Mouse (Mus musculus) ZHBTc4 (cell line): Measurements from ENCODE around the gene Agrp.
A peak's percentile ranks its signal among the peaks of the same experiment; 100 is the strongest.
"Not testable (repeated sequence)": the region's sequence is repeated elsewhere in the genome, so short reads cannot be mapped to it uniquely, and the experiment has no call there.

Source experiments
- DNase-seq: peaks from one replicate; pipeline ENCODE4 v3.0.0-alpha.2; 2011; ENCODE audit warnings: low read depth, low spot score

Gene Agrp

DNA sequence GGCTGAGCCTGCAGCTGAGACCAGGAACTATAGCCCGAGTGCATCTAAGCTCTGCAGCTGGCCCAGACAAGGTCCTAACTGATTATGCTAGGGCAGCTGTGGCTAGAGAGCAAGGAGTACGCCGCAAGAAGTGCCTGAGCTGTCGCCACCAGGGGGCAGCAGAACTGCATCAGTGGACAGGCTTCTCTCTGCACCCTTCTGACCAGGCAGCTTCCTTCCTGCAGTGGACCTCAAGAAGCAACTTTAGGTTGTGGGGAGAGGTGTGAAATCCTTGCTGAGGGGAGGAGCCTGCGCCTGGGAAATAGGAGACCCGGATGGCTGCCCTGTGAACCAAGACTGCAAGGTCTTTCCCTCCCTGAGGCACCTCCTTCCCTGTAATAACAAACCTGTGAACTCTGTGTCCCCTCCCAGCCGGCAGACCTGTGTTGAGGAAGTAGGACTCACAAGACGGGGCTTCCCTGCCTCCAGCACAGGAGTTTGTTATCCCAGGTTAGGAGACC, 14.7 kb downstream of the Agrp start:
- DNase-seq, result peak; percentile 97

DNA sequence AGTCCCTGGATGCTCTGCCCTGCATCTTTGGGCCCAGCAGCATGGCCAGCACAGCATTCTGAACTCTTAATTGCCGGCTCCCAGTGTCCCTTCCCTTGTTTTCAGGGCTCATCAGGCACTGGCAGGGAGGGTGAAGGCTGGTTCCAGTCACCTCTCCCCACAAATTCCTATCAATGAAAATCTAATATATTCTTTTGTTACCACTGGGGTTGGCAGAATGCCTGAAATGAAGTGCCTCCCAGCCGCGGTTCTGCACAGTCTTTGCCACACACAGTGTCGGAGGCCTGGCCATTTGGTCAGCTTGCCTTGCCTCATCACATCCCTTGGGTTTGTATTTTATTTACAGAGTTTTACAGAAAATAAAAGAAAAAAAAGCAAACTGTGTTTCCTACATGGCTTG, 15.4 kb downstream of the Agrp start:
- DNase-seq, result no peak

DNA sequence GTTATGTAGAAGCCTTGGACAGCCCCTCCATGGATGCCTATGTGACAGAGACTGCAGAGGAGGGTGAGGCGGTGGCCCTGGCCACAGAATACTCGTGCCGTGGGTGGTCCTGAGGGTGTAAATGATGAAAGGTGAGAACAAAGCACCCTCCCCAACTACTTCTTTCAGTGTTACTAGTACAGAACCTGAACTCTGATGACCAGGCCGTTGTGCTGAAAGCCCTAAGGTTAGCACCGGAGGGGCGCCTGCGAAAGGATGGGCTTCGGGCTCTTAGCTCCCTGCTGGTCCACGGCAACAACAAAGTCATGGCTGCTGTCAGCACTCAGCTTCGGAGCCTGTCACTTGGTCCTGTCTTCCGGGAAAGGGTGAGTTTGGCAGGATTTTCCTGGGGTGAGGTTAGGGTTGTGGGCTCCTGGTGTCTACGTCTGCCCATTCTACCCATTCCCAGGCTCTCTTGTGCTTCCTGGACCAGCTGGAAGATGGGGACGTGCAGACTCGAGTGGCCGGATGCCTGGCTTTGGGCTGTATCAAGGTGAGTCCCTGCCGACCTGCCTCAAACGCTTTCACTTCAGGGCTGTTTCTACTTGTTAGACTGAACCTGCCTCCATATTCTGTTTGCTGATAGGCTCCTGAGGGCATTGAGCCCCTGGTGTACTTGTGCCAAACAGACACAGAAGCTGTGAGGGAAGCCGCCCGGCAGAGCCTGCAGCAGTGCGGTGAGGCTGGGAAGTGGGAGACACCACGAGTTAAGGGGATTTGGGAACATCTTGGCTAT, 16.1 kb downstream of the Agrp start:
- no peak for DNase-seq

DNA sequence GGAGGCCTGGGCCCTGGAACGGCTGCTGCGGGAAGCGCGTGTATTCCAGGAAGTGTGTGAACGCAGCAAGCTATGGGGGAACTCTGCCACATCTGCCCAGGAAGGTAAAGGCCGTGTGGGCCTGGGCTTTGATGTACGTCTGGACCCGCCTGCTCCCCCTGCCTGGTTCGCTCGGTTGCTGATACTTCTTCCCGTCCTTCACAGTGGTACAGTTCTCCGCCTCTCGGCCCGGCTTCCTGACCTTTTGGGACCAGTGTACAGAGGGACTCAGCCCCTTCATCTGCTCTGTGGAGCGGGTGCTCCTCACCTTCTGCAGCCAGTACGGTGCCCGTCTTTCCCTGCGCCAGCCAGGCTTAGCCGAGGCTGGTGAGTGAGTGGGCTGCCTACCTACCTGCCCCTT, 17.0 kb downstream of the Agrp start:
- DNase-seq, result no peak

DNA sequence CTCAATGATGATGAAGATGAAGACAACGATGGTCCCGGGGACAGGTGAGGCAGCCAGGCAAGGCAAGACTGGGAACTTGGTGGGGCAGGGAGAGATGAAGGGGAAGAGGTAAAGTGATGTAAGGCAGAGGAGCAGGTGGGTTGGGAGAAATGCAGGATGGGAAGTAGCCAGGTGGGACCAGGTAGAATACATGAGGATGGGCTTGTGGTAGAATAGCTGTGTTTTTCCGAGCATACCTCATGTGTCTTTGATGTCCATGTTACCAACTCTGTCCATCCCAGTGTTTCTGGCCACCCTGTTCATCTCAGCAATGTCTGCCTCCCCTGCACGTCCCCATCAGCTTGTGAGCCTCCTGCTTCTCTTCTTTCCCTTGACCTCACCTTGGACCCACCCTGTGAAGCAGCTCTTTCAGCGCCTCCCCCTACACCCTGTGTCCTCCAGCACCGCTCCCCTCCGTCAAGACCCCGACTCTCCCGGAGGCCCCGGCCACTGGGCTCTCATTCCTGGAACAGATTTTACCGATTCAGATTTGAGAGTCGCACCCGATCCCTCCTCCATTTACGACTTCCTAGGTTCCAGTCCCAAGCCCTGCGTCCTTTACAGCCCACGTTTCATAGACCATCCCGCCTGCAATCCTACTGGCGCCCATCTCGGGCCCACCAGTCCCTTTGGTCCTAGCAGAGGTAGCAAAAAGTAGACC, 18.2 kb downstream of the Agrp start:
- no peak for DNase-seq

DNA sequence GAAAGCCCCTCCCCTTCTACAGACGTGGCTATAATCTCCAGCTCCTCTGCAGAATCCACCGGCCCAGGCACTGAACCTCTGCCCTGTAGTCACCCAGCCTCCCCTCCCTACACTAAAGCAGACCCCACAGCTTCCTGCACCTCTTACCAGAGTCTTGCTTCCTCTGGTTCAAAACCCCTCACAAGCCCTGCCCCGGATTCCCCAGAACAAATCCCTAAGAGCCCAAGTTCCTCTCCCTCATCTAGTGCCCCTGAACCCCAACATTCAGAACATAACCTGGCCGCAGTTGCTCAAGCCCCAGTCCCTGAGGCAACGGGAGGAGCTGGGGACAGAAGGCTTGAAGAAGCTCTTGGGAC, 18.9 kb downstream of the Agrp start:
- DNase-seq, result no peak

DNA sequence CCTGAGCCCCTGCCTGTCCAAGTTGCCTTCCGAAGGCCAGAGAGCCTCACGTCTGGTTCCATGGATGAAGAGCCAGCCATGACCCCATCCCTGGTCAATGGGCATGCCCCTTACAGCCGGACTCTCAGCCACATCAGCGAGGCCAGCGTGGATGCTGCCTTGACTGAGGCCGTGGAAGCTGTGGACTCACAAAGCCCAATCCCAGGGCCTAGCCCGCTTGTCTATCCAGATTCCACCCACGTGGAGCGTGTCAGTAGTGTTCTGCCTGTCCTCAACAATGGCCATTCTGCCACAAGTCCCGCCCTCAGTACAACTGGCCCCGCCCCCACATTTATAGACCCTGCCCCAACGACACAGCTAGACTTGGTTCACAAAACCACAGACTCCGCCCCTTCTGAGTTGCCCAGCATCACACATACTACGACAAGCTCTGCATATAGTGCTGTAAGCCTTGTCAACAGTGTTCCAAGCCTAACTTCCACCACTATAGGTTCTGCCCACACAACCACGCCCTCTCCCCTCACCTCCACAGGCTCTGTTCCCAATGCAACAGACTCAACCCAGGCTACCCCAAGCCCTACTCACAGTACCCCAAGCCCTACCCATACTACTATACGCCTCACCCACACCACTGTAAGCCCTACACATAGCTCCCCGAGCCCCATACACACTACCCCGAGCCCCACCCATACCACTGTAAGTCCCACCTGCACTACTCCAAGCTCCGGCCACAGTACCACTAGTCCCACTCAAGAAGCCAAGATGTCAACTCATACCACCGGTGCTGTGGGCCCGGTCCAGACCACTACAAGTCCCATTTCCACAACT, 19.5 kb downstream of the Agrp start:
- DNase-seq, result peak; percentile 83

DNA sequence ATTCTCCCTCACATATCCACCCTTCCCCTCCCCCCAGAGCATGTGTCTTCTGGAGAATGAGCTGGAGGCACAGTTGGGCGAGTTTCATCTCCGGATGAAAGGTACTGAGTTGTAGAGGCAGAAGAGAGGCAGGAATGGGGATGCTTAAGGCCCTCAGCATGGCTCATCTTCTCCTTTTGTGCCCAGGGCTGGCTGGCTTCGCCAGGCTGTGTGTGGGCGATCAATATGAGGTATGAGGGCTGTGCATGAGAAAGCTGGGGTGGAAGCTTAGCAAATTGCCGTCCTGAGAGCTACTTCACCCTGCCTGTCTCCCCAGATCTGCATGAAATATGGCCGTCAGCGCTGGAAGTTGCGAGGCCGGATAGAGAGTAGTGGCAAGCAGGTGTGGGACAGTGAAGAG, 21.3 kb downstream of the Agrp start:
- DNase-seq, result no peak

DNA sequence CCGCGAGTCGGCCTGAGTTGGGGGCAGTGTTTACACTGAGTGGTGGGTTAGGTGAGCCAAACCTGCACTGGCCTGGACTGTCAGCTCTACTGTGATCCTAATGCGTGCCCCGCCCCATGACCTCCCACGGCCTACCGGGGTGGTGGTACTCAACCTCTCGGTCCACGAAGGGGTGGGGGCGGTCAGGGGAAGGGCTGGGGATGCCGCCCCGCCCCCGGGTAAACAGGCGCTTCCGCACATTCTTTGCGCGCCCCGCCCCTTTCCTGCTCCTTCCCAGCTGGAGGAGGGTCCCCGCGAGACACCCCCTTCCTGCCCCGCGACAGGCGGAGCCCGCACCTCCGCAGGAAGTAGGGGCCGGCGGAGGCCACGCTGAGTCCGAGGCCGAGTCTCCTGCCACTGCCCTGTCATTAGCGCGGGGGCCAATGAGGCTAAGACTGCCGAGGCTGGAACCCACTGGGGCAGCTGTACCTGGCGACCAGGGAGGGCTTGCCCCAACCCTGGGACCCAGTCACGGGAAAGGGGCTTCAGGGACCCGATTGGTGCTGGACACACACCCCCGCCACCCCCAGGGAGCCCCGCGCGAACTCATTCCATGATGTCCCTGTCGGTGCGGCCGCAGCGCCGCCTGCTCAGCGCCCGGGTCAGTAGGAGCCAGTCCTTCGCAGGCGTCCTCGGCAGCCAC, 23.2 kb downstream of the Agrp start:
- DNase-seq, result peak; percentile 71

DNA sequence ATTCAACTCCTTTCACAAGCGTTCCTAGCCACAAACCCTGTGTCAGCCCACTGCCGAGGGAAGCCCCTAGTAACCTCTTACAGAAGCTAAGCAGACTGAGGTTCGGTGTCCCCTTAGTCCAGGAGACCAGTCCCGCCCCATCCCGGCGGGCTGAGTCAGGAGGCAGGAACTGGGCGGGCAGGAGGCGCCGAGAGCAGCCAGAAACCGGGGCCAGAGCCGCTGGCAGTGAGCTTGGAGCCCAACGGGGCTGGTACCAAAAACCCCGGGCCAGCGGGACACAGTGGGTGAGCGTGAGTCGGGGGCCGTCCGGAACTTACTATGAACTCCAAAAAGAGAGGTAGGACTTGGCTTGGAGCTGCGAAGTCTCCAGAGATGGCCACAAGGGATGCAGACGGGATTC, 24.2 kb downstream of the Agrp start:
- no peak for DNase-seq

DNA sequence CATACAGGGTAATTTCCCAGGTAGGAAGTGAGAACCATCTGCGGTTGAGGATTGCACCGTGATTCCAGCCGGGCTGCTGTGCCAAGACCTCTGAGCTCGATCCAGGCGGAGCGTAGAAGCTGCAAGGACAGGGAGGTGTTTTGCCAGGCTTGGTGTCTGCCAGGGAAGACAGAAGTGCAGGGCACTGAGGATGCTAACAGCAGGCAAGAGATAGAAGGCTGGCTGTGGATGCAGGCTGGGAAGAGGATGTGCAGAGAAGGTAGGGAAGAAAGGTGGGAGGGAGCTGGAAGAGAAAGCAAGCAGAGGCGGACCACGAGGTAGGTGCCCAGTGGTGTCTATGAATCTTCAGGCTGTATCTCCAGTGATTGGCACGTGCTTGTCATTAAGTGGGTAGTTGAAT, 25.4 kb downstream of the Agrp start:
- DNase-seq, result no peak

DNA sequence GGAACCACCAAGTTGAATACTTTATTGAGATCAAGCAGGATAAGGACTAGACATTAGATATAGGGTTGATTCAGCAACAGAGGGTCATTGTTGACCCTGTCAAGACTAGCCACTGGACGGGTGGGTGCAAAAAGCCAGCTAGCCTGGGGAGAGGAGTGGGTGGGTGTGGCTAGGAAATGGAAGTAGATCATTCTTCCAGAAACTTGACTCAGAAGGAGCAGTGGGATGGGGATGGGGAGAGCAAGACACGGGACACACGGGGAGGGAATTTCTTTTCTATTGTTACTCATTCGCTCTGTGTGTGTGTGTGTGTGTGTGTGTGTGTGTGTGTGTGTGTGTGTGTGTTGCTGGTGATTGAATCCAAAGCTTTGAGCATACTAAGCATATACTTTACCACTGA, 27.4 kb downstream of the Agrp start:
- no peak for DNase-seq

DNA sequence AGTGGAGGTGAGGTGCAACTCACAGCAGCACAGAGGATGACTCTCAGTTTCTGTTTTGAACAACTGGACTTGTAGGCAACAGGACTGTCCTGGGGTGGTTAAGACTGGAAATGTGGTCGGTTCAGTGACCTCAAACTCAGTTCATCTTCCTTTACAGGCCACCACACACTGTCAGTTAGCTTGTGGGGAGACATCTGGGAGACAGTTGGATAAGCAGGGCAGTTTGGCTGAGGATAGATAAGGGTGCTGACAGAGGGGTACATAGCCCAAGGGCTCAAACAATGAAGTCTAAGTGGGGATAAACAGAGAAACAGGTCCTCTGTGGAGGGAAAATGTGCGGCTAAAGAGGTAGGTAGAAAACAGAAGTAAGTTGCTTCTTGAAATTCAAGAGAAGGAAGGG, 27.8 kb downstream of the Agrp start:
- DNase-seq, result no peak

DNA sequence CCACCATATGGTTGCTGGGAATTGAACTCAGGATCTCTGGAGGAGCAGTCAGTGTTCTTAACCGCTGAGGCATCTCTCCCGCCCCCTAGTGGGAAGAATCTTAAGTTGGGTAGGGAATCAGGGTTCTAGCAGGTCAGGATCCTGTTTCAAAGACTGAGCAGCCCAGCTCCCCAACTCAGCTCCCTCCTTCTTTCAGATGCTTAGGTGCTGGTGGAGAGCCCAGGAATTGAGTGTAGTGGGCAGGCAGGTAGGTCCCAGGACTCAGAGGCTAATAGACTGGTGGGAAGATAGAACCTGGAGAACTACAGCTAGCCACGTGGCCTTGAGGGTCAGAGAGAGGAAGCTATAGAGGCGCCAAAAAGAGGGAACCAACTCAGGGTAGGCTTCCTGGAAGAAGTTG, 29.5 kb downstream of the Agrp start:
- peak; percentile 88 for DNase-seq

DNA sequence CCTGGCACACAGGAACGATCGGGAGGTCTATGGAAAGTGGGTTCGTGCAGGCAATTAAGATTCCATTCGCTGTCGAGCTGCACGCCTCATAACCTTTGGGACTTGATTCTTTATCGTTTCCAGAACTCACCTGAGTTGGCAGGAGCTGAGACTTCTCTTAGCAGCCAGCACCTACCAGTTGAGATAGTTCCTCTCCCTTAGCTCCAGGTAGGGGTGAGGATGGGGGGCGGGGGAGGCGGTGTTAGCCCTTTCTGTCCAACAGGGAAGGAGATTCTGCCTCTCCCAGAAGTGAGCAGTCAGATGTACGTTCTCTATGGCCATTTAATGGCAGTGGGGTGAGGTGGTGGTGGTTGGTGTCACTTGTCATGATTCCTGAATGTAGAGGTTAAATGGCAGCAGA, 30.1 kb downstream of the Agrp start:
- no peak for DNase-seq

DNA sequence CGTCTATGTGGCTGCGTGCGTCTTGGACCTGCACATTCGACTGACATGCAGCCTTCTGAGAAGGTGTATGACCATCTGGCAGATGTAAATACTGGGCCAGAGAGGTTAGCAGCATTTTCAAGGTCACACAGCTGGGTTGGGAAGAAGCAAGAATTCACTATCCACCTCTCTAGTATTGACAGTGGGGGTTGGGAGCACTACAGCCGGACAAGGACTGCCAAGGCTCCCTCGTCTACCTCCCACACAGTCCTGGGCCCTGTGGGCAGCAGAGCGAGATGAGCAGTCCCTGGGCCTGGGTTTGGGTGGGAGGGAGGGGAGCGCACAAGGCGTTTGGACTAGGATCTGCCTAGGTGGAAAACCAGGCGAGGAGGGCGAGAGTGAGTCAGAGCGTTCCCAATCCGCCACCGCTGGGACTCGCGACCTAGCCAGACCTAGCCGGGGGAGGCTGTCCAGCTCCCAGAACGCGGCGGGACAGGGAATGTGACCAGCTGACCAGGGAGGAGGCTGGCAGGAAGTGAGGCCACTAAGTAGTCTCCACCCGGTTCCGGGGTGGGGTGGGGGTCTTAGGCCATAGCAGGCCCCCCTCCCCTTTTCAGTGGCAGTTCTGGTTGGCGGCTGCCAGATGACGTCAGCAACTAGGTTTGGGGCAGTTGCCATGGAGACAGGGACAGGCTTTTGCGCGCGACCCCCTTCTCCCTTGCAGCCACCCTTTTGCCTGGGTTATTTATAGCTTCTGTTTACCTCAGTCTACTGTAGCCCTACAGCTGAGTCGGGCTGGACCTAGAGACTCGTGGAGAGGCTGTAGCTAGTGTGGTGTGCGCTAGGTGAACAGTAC, 30.8 kb downstream of the Agrp start:
- peak; percentile 70 for DNase-seq

DNA sequence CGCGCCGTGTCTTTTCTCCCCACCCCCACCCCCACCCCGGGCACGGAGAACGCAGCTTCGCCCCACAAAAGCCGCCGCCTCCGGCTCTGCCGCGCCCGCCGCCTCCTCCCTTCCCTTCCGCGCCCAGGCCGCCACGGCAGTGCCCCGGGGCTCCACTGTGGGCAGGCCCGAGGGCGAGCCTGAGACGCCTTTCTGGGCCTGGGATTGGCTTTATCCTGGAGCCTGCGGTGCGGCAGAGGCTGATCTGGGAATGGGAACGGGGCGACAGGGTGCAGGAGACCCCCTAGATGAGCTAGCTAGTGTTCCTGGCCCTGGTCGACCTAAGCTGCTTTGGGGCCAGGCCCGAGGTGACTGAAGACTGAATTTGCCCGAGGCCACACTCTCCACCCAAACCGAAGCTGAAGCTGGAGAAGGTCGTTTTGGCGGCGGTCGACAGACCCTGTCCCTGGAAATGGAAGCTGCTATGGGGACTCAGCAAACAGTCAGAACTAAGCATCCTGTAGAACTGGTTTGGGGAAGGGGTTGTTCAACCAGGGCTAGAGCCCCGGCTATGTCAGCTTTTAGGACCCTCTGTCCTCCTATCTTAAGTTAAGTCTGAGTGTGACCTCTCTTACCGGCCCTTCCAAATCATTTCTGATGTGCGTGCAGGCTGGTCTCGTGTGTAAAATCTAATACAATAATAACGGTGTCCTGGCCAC, 31.6 kb downstream of the Agrp start:
- peak; percentile 71 for DNase-seq

DNA sequence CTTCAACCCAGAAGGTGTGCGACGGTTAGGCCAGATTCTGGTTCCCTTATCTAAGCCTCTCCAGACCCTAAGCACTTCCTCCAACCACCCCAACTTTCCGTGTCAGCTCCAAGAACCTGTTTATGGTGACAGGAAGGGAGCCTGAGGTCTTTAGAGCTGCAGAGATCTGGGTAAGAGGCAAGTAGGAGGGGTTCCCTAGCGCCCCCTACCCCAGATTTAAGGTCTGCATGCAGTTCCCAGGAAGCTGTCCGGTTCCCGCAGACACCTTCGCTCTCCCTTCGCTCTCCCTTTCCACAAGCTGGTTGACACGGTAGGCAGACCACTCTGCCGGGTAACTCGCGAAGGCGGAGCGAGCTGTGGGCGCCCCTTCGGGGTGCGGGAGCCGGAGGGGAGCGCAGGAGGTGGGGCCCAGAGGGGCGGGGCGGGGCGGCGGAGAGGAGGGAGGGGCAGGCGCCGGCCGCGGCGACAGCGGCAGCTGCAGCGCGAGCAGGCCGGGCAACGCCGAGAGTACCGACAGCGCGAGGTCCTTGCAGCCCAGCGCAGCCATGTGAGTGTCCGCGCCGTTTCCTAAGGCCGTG, 32.3 kb downstream of the Agrp start, which contains the start of gene Ripor1:
Ripor1 (plus strand) TSS at position 452 of the 578 bp plus-strand sequence.
- DNase-seq, result peak; percentile 84

DNA sequence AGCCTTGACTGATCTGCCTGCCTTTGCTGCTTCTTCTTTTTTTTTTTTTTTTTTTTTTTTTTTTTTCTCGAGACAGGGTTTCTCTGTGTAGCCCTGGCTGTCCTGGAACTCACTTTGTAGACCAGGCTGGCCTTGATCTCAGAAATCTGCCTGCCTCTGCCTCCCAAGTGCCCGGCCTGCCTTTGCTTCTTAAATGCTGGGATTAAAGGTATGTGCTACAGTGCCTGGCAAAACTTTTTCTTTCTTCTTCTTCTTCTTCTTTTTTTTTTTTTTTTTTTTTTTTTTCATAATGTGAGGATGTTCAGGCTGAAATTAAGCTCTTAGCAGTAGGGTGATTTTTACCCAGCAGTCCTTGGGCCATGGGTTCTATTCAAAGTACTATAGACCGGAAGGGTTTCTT, 34.7 kb downstream of the Agrp start:
- not testable (repeated sequence) for DNase-seq

DNA sequence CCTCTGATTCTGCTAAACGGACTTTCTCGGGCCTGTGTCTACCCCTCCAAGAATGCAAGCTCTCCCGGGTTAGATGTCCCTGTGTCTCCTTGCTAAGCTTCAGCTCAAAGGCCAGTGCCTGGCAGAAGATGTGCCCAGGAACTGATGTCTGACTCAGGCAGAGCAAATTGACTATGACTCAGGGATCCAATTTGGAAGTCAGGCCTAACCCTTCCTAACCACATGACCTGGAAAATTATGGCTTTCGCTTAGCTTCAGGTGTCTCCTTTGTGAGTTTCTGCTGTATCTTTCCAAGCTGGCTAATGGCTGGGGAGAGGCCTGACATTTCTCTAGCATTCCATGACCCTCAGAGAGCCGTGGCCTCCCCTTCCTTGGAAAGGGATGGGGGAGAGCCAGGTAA, 35.9 kb downstream of the Agrp start:
- no peak for DNase-seq
